Mouse (Mus musculus) liver, adult 2 months (tissue): ENCODE measurements around the gene Sec22a.

Source experiments
- CTCF ChIP-seq: fragments of 200-500 bp; IDR thresholded peaks from 2 replicates; pipeline ENCODE4 v1.5.1; 2011; ENCODE audit warnings: low read depth, low read length, control low read depth
- POLR2A ChIP-seq: fragments of 200-500 bp; IDR thresholded peaks from 2 replicates; pipeline ENCODE4 v1.6.1; 2011; ENCODE audit warnings: low read length, control low read depth; ENCODE audit not compliant: insufficient read depth; ENCODE audit errors: extremely low read depth

DNA sequence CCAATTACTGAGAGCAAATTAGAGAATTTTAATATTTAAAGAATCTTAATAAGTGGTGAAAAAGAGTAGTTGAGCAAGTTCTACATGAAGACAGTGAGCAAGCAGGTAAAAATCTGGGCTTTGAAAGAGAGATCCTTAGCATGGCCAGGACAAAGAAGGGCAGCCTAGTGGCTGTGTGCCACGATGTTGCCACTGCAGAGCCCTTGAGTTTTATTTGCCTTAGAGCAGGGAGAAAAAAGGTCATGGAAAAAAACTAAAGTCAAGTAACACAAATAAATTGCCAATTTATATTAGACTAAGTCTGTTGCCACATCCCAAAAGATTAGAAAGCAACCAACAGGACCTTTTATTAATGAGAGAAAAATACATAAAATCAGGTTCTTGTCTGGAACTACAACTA lies 6.3 kb downstream of the Sec22a start:
- TF ChIP-seq CTCF: no peak
- no peak for TF ChIP-seq POLR2A
